Mouse (Mus musculus) embryonic facial prominence, embryonic 15.5 days (tissue): Measurements from ENCODE around the gene Pou3f3. TPM values are rescaled to one million over a fixed set of nuclear protein-coding genes. Genes with fewer than 3 reads are reported as not detected.

Experiments used
- ATAC-seq: fragments of 200-750 bp; cut with Nextera tagmentation; 2 replicates; pipeline ENCODE4 v1.8.0; 2017; ENCODE audit warnings: low read depth, moderate TSS enrichment; ENCODE audit not compliant: insufficient number of reproducible peaks, low FRiP score, low TSS enrichment
- H3K27ac ChIP-seq: fragments of 300-500 bp; sonication (generic); replicated peaks from 2 replicates; pipeline ENCODE4 v1.5.1; 2015; ENCODE audit warnings: mild to moderate bottlenecking, inconsistent platforms
- H3K27me3 ChIP-seq: fragments of 300-500 bp; sonication (generic); 2 replicates; pipeline ENCODE4 v1.6.1; 2015; ENCODE audit warnings: inconsistent platforms
- H3K36me3 ChIP-seq: fragments of 300-500 bp; sonication (generic); 2 replicates; pipeline ENCODE4 v1.6.1; 2015; ENCODE audit warnings: mild to moderate bottlenecking, inconsistent platforms
- H3K4me1 ChIP-seq: fragments of 300-500 bp; sonication (generic); 2 replicates; pipeline ENCODE4 v1.6.1; 2015; ENCODE audit warnings: inconsistent platforms
- H3K4me2 ChIP-seq: fragments of 300-500 bp; sonication (generic); replicated peaks from 2 replicates; pipeline ENCODE4 v1.6.1; 2015; ENCODE audit warnings: mild to moderate bottlenecking, inconsistent platforms
- H3K4me3 ChIP-seq: fragments of 300-500 bp; sonication (generic); replicated peaks from 2 replicates; pipeline ENCODE4 v1.5.1; 2015; ENCODE audit warnings: mild to moderate bottlenecking, inconsistent platforms
- H3K9ac ChIP-seq: fragments of 300-500 bp; sonication (generic); 2 replicates; pipeline ENCODE4 v1.6.1; 2015; ENCODE audit warnings: inconsistent platforms
- H3K9me3 ChIP-seq: fragments of 300-500 bp; sonication (generic); replicated peaks from 2 replicates; pipeline ENCODE4 v1.6.1; 2016; ENCODE audit warnings: inconsistent platforms
- WGBS: fragments of 180-500 bp; shearing (Covaris S2); methylation state at CpG from one replicate; pipeline ENCODE4 v1.1.7; 2015; 5-methylcytosine and 5-hydroxymethylcytosine counted together
- polyA plus RNA-seq: library from polyadenylated mRNA; unstranded; fragments of >200 nt; fragmentation: Nextera tagmentation; extraction: Ambion mirVana; gene quantifications from 2 replicates; pipeline ENCODE4 v1.2.1, GENCODE M21; 2015

The Pou3f3 gene
- polyA plus RNA-seq, 1 experiment from 2014 or later: 4.4 TPM

GRCm38 (mm10) chr1:42712311-42712690 is 16.7 kb downstream of the Pou3f3 start:
- Histone ChIP-seq H3K9me3 (no peaks in the 10 kb centered on the region), H3K36me3 (no peaks in the 10 kb centered on the region), H3K4me1 (peaks cover 15% of the 10 kb centered on the region; the same call in 1 of the 2 replicates), H3K9ac (no peak overlapping the region), H3K4me2 (no peak overlapping the region), H3K4me3 (0 out of 2 replicates have a peak overlapping the region, but pooled peaks have one; percentile 41), H3K27ac (no peak overlapping the region), H3K27me3 (peaks cover 80% of the 10 kb centered on the region)
- 13% methylated on average over 4 of the region's 4 CpGs for WGBS
- no peak for ATAC-seq

DNA sequence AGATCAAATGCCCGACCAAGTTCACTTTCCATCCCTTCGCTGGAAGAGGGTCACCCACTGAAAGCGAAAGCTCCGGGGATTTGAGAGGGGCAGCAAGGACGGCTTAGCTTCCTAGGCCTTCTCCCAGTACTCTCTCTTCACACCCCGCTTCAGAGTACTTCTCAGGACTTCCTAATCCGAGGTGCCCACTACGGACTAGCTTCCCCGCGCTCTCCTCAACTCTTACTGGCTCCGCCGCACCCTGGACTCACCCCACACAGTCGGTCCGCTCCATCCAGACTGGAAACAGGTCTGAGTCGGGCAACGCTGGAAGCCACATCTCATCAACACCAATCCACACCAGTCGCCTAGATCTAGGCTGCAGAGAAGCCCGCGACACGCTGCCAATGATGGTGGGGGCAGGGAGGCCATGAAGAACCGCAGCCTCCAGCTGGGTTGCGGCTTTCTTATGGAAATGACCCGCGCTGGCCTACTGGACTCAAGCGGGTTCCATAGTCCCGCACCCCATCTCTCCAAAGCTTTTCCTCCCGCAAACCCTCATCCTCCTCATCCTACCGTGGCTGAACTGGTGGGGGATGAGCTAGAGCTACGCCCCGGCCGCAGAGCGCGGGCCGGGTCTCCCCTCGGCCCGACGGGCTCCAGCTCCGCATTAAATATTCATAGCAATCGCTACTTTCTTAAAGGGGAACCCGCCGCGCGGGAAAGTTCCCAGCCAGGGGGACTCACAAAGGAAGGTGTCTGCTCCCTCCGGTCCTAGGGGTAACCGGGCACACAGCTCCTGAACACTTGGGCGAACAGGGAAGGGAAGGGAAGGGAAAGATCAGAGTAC is 17.8 kb downstream of the Pou3f3 start:
- peak overlapping the region; percentile 66 for H3K4me2 ChIP-seq
- H3K27me3 ChIP-seq: peaks cover 70% of the 10 kb centered on the region
- H3K36me3 ChIP-seq: no peaks in the 10 kb centered on the region
- ATAC-seq: no peak
- peak overlapping the region; percentile 17; the same call in 1 of the 2 replicates for H3K27ac ChIP-seq
- H3K4me3 ChIP-seq: peak overlapping the region; percentile 41
- H3K9me3 ChIP-seq: no peaks in the 10 kb centered on the region
- peak overlapping the region; percentile 7; the same call in 1 of the 2 replicates for H3K9ac ChIP-seq
- under 1% methylated on average over 46 of the region's 46 CpGs for WGBS
- peaks cover 15% of the 10 kb centered on the region; the same call in 1 of the 2 replicates for H3K4me1 ChIP-seq

GRCm38 (mm10) chr1:42714016-42714931 is 18.7 kb downstream of the Pou3f3 start:
- peaks cover 68% of the 10 kb centered on the region for H3K27me3 ChIP-seq

GRCm38 (mm10) chr1:42718549-42718948 is 23.0 kb downstream of the Pou3f3 start:
- H3K4me2 ChIP-seq: no peak overlapping the region
- H3K36me3 ChIP-seq: no peaks in the 10 kb centered on the region
- peaks cover 41% of the 10 kb centered on the region for H3K27me3 ChIP-seq
- H3K4me1 ChIP-seq: peaks cover 11% of the 10 kb centered on the region; the same call in 1 of the 2 replicates
- no peak overlapping the region for H3K9ac ChIP-seq
- no peak overlapping the region for H3K4me3 ChIP-seq
- H3K9me3 ChIP-seq: no peaks in the 10 kb centered on the region
- no peak overlapping the region for H3K27ac ChIP-seq
- no peak for ATAC-seq
- 17% methylated on average over 5 of the region's 5 CpGs for WGBS

More at GRCm38 (mm10) chr1:42714016-42714931, 18.7 kb downstream of the Pou3f3 start:
- no peaks in the 10 kb centered on the region for H3K9me3 ChIP-seq
- H3K4me2 ChIP-seq: peak overlapping the region; percentile 66
- ATAC-seq: peak; percentile 48; the same call in 1 of the 2 replicates
- peak overlapping the region; percentile 1; the same call in 1 of the 2 replicates for H3K9ac ChIP-seq
- H3K4me1 ChIP-seq: peaks cover 17% of the 10 kb centered on the region; the same call in 1 of the 2 replicates
- peak overlapping the region; percentile 41 for H3K4me3 ChIP-seq
- 2% methylated on average over 30 of the region's 31 CpGs for WGBS
- H3K36me3 ChIP-seq: no peaks in the 10 kb centered on the region
- no peak overlapping the region for H3K27ac ChIP-seq

- no peak overlapping the region for H3K4me2 ChIP-seq
- peaks cover 4% of the 10 kb centered on the region; the same call in 1 of the 2 replicates for H3K4me1 ChIP-seq
- 68% methylated on average over 5 of the region's 5 CpGs for WGBS
- no peaks in the 10 kb centered on the region for H3K36me3 ChIP-seq
- H3K9ac ChIP-seq: no peak overlapping the region
- H3K4me3 ChIP-seq: no peak overlapping the region
- H3K27me3 ChIP-seq: peaks cover 17% of the 10 kb centered on the region; the same call in 1 of the 2 replicates
- no peak overlapping the region for H3K27ac ChIP-seq
- H3K9me3 ChIP-seq: no peaks in the 10 kb centered on the region
- ATAC-seq: no peak
Measured at GRCm38 (mm10) chr1:42721353-42721752, 25.8 kb downstream of the Pou3f3 start.

DNA sequence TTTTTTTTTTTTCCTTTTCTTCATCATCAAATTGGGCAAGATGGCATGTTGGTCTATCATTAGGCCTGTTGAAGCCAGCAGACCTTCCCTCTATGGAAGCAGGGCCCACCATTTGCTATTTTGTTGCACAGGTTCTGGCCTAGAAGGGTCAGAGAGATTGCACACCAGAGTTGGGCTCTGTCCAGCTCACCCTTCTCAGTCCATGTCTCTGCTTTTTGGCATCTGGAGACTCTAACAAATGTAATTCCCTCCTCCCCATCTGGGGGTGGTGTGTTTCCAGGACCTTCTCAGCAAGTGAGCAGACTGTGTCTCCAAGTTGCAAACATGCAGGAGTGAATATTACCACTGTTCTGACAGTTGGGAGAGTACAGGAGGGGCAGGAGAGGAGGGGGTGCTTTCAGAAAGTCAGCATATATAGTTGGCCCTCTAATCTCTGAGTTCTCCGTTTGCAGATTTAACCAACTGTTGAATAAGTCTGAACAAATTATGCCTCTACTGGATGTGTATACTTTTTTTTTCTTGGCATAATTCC is 28.3 kb downstream of the Pou3f3 start:
- Histone ChIP-seq H3K9me3 (no peaks in the 10 kb centered on the region), H3K4me1 (no peaks in the 10 kb centered on the region), H3K4me3 (no peak overlapping the region), H3K4me2 (no peak overlapping the region), H3K27me3 (peaks cover 12% of the 10 kb centered on the region; the same call in 1 of the 2 replicates), H3K36me3 (no peaks in the 10 kb centered on the region), H3K27ac (no peak overlapping the region), H3K9ac (no peak overlapping the region)
- no peak for ATAC-seq
- WGBS: 92% methylated on average over 1 of the region's 1 CpGs

DNA sequence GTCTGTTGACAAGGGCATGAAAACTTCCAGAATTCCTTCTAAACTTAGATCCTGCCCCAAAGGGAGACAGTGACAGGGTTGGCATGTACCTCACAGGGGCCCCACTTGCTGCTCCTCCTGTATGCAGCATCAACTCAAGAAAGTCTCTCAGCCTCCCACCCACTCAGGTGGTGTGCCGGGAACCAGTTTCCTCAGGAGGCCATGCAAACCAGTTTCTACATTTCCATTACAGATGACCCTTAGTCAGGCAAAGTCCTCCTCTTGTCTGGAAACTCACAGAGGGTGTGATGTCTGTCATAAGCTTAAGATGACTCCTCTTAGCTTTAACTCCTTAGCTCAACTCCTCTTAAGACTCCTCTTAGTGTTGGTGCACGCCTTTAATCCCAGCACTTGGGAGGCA is 29.3 kb downstream of the Pou3f3 start:
- Histone ChIP-seq H3K27ac (no peak overlapping the region), H3K4me1 (no peaks in the 10 kb centered on the region), H3K9me3 (no peaks in the 10 kb centered on the region), H3K4me2 (no peak overlapping the region), H3K36me3 (no peaks in the 10 kb centered on the region), H3K9ac (no peak overlapping the region), H3K27me3 (peaks cover 3% of the 10 kb centered on the region; the same call in 1 of the 2 replicates), H3K4me3 (no peak overlapping the region)
- ATAC-seq: no peak
- WGBS: 94% methylated on average over 2 of the region's 2 CpGs

- Histone ChIP-seq H3K9me3 (no peaks in the 10 kb centered on the region), H3K27ac (no peak overlapping the region), H3K4me2 (no peak overlapping the region), H3K4me1 (no peaks in the 10 kb centered on the region), H3K36me3 (no peaks in the 10 kb centered on the region), H3K27me3 (no peaks in the 10 kb centered on the region), H3K9ac (no peak overlapping the region), H3K4me3 (no peak overlapping the region)
- no peak for ATAC-seq
- WGBS: 81% methylated on average over 5 of the region's 5 CpGs
Measured at GRCm38 (mm10) chr1:42727161-42727560, 31.6 kb downstream of the Pou3f3 start.

- Histone ChIP-seq H3K27ac (no peak overlapping the region), H3K4me3 (no peak overlapping the region), H3K4me2 (no peak overlapping the region), H3K4me1 (no peaks in the 10 kb centered on the region), H3K36me3 (no peaks in the 10 kb centered on the region), H3K9me3 (no peaks in the 10 kb centered on the region), H3K27me3 (no peaks in the 10 kb centered on the region), H3K9ac (no peak overlapping the region)
- ATAC-seq: no peak
- WGBS: 72% methylated on average over 7 of the region's 7 CpGs
Measured at GRCm38 (mm10) chr1:42727676-42728075, 32.1 kb downstream of the Pou3f3 start.

GRCm38 (mm10) chr1:42741383-42742241 is 46.0 kb downstream of the Pou3f3 start:
- no peak for ATAC-seq

More at GRCm38 (mm10) chr1:42741383-42742241, 46.0 kb downstream of the Pou3f3 start:
- no peaks in the 10 kb centered on the region for H3K27me3 ChIP-seq
- no peaks in the 10 kb centered on the region for H3K4me1 ChIP-seq
- H3K36me3 ChIP-seq: no peaks in the 10 kb centered on the region
- 75% methylated on average over 16 of the region's 16 CpGs for WGBS
- H3K4me2 ChIP-seq: no peak overlapping the region
- H3K9ac ChIP-seq: no peak overlapping the region
- no peak overlapping the region for H3K4me3 ChIP-seq
- H3K27ac ChIP-seq: no peak overlapping the region
- no peaks in the 10 kb centered on the region for H3K9me3 ChIP-seq
